Mouse (Mus musculus): ENCODE data around the gene Ahdc1. TPM values are rescaled to one million over a fixed set of nuclear protein-coding genes. Genes with fewer than 3 reads are reported as not detected.

The Ahdc1 gene
- total RNA-seq, 2 experiments from 2014 or later = 0.33 to 7.0 TPM

DNA sequence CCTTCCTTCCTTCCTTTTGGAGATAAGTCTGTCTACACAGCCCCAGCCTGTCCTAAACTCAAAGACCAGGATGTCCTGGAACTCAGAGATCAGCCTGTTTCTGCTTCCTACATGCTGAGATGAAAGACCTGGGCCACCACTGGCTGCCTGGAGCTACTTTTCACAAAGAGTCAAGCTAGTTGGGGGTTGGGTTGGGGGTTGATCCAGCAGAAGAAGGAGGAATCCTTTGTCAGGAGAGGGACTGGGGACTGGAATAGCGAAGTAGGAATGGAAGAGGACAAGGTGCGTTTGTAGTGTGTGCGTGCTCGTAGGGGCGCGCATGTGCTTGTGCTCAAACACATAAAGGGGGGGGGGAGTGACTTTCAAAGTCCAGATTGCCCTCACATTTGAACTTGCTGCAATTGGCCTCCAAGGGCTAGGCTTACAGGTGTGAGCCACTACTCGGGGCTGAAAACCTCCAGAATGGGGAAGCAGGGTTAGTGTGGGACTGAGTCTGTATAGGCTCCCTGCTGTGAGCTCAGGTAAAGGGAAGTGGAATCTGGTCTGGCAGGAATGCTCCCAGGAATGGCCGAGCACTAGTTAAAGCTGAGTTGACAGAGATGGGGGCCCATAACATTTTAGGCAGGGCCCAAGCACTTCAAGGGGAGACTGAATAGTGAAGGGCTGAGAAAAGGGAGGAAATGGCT, 21.5 kb downstream of the Ahdc1 start:
- no peak for ATAC-seq (replicated peaks; ENCODE audit: low FRiP score, low TSS enrichment, poor library complexity, severe bottlenecking)

DNA sequence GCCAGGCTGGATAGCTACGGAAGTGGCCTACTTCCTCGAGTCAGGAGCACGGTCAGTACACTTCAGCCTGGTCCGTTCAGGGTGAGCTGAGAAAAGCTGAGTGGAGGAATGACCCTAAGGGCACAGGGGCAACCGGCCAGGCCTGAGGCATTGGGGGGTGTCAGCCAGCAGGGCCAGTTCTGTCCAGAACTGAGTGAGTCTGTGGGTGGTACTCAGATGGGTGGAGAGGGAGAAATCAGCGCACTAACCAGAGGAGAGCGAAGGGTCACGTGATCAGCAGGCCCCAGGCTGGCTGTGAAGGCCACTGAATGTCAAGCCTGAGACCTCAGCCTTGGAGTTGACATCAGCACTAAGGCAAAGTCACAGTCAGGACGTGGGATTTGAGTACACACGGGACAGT, 23.4 kb downstream of the Ahdc1 start:
- no peak for ATAC-seq (replicated peaks; ENCODE audit: low FRiP score, low TSS enrichment, poor library complexity, severe bottlenecking)

DNA sequence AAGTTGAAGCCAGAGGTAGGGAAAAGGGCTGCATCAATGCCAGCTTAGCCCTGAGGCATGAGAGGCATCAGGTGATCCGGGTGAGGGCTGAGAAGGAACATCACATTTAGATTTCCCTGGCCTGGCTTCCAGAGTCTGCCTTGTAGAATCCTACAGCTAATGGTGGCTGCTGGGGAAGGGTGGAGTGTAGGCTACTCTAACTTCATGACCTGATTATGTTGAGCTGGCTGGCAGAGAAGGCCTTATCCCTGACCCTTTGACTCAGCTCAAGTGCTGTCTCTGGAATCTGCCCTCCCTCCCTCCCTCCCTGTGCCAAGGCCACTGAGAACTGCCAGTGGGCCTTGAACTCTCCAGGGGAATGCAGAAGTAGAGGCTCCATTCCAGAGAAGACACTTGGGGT, 24.4 kb downstream of the Ahdc1 start:
- no peak for ATAC-seq (replicated peaks; ENCODE audit: low FRiP score, low TSS enrichment, poor library complexity, severe bottlenecking)

DNA sequence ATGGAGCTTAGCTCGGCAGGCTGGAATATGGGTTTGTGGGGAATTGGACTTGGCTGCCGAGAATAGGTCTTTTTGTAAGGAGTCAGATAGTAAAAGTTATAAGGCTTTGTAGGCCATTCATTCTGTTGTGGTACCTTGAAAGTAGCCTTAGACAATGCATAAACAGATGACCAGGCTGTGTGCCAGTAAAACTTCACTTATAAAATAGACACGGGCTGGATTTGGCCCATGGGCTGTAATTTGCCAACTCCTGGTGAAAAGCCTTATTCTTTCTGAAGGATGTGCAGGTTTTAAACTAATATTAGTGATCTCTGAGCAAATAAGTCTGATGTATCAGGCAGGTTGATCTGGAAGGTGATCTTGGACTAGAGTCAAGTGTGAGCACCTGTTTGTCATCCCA, 24.9 kb downstream of the Ahdc1 start:
- ATAC-seq (replicated peaks; ENCODE audit: low FRiP score, low TSS enrichment, poor library complexity, severe bottlenecking) = no peak

DNA sequence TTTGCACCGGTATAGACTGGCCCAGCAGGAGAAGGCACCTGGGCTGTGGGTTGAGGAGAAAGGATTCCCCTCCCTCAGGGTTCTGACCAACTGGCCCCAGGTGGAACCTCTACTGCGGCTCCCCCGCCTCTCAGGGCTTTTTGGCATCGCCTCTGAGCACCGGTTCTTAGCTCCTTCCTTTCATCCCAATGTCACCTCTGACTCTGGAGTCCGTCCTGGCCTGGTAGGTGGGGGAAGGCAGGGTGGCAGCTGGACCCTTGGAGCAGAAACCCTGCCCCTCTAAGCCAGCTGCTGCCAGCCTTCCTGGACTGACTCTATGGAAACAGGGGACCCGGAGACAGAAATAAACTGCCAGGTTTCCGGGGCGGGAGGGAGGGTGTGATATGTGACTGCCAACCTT, 26.2 kb downstream of the Ahdc1 start:
- no peak for ATAC-seq (replicated peaks; ENCODE audit: low FRiP score, low TSS enrichment, poor library complexity, severe bottlenecking)

DNA sequence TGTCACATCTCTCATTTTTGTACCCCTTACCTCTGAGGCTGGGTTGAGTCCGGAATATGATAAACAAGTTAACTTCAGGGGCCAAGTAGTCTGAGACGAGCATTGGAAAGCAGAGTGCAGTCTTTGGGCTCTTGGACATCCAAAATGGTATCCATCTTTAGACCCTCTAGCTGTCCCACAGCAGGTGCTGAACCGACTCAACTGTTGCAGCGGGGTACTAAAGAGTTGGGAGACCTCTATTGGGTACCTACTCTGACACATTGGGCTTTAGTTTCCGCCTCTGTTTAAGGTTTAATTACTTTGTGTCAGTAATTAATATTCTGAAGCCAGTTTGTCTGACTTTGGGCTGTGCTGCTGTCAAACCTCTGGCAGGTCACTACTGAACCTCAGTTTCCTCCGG, 26.7 kb downstream of the Ahdc1 start:
- ATAC-seq (replicated peaks; ENCODE audit: low FRiP score, low TSS enrichment, poor library complexity, severe bottlenecking) = no peak

DNA sequence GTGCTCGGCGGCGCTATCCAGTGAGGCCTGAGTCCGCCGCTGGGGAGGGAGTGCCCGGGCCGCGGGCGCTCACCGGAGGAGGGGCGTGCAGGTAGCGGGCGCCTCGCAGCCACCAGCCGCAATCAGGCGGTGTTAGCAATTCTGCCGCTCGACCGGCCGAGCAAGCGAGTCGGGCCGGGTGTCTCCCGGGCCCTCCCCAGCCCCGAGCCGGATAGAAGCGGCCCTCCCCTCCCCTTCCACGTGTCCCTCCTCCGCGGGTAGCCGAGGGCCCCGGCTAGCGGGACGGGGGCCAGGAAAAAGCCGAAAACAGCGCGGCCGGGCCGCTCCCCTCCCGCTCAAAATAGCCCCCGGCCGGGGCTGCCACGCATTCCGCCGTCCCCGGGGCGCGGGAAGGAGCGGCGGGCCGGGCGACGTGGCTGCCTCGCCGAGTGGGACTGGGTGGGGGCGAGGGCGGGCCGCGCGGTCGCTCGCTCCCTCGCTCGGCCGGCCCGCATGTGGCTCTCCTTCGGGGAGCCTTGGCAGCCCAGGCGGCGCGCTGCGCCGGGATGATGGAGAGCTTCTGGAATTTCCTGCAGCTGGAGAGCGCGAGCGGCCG, 27.6 kb downstream of the Ahdc1 start:
- 0 out of 2 replicates have a peak, but pooled peaks have one; percentile 41 for ATAC-seq (replicated peaks; ENCODE audit: low FRiP score, low TSS enrichment, poor library complexity, severe bottlenecking)

DNA sequence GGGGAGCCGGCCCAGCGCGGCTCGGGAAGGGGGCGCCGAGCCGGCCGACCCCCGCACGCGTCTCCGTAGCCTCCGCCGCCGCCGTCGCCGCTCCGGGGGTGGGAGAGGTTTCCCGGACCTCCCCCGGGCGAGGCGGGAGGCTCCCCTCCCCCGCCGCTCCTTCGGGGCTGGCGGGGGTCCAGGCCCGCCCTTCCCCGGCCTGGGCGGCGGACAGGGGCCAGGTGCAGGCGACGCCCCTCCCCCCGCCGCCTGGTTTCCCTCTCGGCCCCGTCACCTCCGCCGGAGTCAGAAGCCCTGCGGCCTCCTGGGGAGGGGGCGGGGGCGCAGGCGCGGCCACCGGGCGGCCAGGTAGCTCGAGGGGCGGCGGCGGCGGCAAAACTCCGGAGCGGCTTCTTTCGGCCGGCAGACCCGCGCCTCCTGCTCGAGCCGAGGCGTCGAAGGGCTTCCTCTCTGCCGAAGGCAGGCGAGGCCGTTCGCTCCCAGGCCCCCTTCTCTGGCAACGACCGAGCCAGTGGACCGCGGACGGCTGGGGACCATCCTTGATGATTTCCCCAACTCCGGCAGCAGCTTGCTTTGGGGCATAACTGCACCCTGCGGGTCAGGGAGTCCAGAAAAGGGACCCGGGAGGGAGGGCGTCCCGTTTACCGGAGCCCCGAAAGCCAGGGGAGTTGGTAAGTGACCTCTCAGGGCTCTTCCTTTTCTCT, 28.2 kb downstream of the Ahdc1 start:
- ATAC-seq (replicated peaks; ENCODE audit: low FRiP score, low TSS enrichment, poor library complexity, severe bottlenecking) = no peak

DNA sequence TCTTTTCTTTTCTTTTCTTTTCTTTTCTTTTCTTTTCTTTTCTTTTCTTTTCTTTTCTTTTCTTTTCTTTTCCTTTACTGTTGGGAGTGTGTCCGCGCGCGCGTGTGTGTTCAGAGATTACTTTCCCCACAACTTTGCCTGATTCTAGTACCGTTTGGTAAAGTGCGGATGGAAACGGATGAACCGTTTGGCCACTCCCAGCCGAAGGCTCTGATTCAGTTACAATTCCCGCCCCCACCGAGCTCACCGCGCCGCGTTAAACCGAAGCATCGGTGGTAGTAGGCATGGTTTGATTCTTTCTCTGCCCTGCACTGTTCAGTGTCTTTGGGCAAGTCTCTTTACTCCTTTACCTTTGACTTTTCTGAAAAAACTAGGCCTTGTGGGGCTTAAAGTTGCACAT, 28.8 kb downstream of the Ahdc1 start:
- no peak for ATAC-seq (replicated peaks; ENCODE audit: low FRiP score, low TSS enrichment, poor library complexity, severe bottlenecking)

DNA sequence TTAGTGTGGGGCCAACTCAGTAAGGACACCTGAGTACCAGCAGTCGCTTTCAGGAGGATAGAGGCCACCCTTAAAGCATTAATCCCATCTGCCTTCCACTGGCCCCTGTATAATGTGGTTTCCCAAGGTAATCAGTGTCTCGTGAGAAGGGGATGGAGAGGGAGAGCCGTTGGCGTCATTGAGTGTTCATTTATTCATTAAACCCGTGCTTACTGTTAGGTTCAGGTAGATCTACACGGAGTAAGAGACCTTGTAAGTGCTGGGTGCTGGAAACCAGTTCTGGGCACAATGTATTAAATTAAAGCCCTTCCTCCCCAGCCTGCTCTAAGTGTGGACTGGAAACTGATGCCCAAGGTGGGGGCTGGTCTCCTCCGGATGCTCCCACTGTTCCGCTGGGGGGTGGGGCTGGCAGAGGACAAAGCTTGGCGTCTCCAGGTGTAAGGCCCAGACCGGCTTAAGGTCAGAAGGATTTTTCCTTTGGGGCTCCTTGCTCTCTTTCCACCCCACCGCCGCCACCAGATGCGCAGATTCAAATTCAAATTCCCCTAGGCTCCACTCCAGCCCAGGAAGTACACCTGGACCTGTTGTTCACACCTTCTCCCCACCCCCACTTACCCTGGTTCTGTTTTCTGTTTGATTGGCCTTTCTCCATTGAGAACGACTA, 29.3 kb downstream of the Ahdc1 start:
- ATAC-seq (replicated peaks; ENCODE audit: low FRiP score, low TSS enrichment, poor library complexity, severe bottlenecking) = no peak

DNA sequence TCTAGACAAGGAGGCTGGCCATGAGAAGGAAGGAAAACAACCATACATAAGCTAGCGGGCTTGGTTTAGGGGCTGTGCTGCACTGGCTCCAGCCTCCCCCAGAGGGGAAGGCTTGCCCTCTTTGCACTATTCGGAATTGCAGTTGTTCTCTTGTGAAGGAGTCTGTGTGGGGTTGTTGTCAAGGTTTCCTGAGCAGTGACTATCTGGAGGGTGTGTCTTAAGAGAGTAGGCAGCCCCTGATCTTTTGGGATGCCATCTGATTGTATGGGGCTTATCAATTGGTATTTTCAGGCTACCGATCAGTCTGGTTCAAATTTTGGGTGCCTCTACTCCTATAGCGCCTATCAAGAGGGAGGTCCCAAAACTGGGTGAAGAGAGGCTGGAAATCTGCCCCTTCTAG, 31.2 kb downstream of the Ahdc1 start:
- no peak for ATAC-seq (replicated peaks; ENCODE audit: low FRiP score, low TSS enrichment, poor library complexity, severe bottlenecking)

DNA sequence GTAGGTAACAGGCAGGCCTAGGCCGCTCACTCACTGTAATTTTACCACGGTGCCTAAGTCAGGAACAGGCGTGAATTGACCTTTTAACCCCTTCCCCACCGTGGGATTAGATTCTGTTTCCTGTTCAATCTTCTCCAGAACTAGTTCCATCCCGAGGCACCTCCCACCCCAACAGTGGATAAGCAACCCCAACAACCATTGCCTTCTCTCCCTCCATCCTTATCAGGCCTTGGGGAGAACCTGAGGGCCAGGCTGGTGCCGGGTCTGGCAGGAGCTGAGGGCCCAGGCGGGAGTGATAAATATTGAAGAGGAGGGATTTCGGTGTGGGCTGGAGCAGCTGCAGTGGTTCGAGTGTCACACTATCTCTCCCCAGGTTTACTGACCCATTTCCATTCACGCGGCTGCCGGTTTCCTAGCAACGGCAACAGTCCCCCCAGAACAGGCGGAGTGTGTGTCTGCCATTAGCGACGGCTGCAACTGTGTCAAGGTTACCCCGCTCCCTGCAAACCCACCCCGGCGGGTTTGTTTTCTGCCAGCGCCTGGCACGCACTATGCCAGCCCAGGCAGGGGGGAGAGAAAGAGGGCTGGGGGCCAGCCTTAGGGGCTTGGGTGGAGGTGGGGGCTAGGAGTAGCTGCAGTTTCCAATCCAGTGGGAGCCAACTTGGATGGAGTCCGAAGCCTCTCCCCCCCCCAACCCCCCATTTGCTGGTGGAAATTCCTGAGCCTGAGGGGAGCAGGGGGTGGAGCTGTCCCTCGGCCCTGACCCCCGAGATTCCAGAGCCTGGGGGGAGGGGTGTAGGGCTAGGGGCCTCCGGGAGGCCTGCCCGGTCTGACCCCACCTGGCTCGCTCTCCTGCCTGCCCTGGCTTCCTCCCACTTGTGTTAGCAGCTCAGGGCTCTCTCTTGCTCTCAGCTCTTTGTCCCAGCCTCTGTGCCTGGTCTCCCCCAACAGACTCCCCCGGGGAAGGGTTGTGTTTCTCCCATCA, 31.9 kb downstream of the Ahdc1 start:
- ATAC-seq (replicated peaks; ENCODE audit: low FRiP score, low TSS enrichment, poor library complexity, severe bottlenecking) = peak; percentile 71

DNA sequence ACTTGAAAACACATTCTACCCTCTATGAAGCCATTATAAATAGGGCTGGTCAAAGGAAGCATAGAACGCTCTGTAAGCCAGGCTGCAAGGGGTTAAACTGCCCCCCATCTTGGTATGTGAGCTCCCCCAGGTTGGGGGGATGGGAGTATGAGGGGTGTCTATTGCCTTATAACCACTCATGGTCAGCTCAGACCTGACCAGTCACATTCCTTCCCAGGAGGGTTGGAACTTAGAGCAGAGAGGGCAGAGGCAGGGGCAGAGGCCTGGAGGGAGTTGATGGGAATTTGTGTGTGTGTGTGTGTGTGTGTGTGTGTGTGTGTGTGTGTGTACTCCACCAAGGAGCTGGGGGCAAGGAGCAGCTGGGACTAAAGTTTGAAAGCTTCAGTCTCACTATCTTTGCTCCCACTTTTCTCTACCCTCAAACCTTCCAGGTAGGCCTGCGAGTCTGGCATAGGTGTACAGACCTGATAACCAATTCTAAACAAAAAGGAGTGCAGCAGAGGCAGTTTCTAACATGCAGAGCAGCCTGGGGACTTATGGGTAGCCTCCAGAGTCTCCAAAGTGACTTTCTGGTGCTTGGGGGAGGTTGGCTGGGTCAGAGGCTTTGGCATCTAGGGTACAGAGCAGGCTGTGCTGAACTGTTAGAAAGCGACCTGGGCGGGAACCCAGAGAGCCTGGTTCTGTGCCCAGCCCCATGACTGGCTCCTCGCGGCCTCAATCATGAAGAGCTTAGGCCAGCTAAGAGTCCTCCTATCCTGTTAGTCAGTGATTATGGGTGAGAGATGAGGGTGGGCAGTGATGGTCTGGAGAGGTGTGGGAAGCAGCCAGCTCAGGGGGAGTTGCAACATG, 33.0 kb downstream of the Ahdc1 start:
- no peak for ATAC-seq (replicated peaks; ENCODE audit: low FRiP score, low TSS enrichment, poor library complexity, severe bottlenecking)

DNA sequence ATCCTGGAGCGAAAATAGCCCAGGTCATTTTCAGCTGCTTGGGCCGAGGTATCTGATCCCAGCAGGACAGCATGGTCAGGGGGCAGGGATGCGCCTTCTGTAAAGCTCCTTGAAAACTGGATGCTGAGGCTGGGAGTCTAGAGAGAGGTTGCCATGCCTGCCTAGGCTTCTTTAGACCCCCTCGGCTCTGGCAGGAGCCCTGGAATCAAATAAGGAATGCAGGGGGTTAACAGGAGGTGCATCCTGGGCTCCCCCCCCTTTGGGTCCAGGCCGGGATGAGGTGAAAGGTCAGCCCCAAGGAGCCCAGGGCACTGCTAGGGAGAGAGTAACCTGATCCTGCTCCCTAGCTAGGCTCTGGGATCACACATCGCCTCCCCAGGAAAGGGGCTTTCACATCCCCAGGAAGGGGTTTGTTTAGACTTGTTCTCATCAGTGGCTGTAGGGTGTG, 33.6 kb downstream of the Ahdc1 start:
- ATAC-seq (replicated peaks; ENCODE audit: low FRiP score, low TSS enrichment, poor library complexity, severe bottlenecking) = no peak

DNA sequence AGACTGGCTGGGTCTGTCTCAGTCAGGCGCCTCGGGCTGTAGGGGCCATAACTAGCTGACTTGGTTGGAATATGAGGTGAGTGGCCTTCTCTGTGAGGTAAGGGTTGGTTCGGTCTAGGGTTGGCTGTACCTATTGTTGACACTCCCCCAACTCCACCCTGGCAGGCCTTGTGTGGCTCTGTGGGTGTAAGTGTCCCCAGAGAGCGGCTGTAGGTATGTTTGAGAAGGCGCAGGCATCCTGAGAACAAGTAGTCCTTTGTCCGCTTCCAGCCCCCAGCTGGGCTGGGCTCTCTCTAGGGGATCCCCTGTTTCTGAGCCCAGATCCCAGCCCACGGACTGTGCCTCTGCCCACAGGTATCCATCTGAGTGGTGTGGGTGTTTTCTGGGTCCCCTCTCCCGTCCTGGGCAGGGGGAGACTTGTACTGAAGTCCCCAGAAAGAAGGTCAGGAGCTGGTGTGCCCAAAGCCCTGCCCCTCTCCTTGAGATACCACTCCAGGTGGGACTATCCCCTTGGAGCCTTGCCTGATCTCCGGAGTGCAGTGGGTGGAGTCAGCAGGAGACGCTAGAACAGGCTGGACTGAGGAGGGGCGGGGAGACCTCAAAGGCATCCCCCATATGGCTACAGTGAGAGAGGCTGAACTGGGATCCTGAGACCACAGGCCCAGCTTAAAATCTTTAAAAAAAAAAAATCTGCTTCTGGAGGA, 34.9 kb downstream of the Ahdc1 start:
- ATAC-seq (replicated peaks; ENCODE audit: low FRiP score, low TSS enrichment, poor library complexity, severe bottlenecking) = no peak

DNA sequence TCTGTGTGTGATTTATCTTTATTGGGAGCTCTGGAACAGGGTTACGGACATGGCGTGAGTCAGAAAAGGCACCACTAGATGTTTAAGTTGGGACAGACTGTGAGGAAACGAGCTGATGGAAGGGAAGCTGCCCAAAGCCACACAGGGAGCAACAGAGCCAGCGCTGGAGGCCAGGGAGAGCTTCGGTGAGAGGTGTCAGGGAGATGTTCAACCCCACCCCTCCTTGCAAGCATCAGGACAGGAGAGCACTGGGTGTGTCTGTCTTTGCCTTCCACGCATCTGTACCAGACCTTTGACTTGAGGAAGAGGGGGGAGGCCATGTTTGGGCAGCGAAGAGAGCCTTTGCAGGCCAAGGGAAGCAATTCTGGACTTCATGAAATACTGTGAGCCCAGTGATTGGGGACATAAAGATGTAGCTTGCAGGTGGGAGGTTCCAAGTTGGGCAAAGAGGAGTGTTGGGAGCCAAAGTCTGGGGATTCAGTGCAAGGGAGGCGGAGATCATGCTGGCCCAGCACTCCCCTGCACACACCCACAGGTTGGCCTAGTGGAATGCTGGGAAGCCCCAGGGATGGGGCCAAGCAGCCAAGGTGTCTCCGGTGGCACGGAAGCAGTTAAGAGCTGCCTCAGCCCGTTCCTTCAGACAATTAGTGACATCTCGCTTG, 35.8 kb downstream of the Ahdc1 start:
- no peak for ATAC-seq (replicated peaks; ENCODE audit: low FRiP score, low TSS enrichment, poor library complexity, severe bottlenecking)

DNA sequence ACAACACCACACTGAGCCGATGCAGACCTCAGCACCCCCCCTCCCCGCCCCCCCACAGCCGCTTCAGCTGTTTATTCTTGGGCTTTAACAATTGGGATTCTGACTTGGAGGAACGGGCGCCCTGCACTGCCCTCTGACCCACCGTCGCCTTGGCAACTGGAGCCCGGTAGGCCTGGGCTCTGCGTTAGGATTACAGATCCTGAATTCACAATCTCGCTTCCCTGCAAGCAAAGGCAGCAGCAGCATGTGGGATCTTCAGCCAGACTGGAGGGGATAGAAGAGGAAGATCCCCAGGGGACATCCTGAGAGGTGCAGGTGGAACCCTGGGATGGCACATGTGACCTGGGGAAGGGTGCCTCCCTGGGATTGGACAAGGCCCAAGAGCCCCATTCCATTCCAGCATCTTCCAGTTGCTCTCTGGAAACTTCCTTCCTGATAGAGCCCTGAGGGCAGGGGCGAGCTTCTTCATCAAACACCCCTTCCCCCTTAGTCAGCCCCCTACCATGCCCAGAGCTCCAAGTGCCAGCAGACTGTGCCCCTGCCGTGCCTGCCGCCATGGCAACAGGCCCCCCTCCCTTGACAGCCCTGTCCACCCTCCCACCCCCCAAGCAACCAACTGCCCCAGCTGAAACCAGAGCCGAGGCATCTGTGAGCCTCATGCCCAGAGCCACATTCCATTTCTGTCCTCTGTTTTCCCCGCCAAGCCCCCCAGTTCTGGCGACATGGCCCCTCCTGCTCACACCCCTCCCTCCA, 36.5 kb downstream of the Ahdc1 start:
- no peak for ATAC-seq (replicated peaks; ENCODE audit: low FRiP score, low TSS enrichment, poor library complexity, severe bottlenecking)
